Mouse (Mus musculus) testis, adult 2 months (tissue): ENCODE results near the gene Foxn1.

Source experiments
- CTCF ChIP-seq: fragments of 200-500 bp; IDR thresholded peaks from 2 replicates; pipeline ENCODE4 v1.5.1; 2012; ENCODE audit warnings: low read depth, mild to moderate bottlenecking, inconsistent platforms, low read length, moderate library complexity; ENCODE audit not compliant: control insufficient read depth, insufficient read depth, insufficient replicate concordance
- POLR2A ChIP-seq: fragments of 200-500 bp; IDR thresholded peaks from 2 replicates; pipeline ENCODE4 v1.6.1; 2012; ENCODE audit warnings: low read depth, mild to moderate bottlenecking, inconsistent platforms, low read length, moderate library complexity; ENCODE audit not compliant: control insufficient read depth

- TF ChIP-seq CTCF (no peak), POLR2A (no peak)
Measured at GRCm38 (mm10) chr11:78327215-78327614, 59.1 kb downstream of the Foxn1 start.
